ENCODE assay signal across 8 mouse cellular contexts in the genomic region with DNA sequence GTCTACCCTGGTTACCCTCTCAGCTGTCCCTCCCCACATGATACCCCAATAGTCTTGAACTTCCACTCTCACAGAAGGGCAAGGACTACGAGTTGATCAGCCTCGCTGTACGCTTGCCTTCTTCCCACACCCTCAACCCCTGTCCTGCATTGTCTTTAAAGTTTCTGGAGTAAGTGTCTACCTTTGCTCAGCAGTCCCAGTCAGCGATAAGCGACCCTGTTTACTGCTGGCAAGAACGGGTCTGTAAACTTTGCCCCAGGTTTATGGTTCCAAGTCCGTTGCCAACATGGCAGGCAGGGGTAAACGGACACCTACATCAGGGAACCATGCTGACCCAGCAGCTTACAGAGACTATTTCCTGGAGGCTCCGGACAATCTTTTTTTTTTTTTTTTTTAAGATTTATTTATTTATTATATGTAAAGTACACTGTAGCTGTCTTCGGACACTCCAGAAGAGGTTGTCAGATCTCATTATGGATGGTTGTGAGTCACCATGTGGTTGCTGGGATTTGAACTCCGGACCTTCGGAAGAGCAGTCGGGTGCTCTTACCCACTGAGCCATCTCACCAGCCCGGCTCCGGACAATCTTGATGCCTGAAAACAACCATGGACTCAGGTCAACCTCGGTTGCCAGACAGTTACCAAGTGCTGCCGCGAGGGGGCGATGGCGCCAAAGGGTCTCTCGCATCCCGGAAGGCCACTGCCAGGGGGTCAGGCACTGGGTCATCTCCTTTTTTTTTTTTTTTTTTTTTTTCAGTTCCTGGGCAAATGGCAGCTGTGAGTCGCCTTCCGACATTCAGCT. TPM values are rescaled to one million over a fixed set of nuclear protein-coding genes. Genes with fewer than 3 reads are reported as not detected.
A peak's percentile ranks its signal among the peaks of the same experiment; 100 is the strongest.
DNase-seq lines count a peak whose midpoint lies in the region; ATAC-seq lines count a peak whose summit lies in the region.

No protein-coding gene starts in this region.

- no peak overlapping the region for H3K4me3 ChIP-seq in hindbrain, embryonic 13.5 days

- H3K4me2 ChIP-seq in hindbrain, embryonic 13.5 days = peak overlapping the region; percentile 37

- H3K27ac ChIP-seq in hindbrain, embryonic 13.5 days = no peak overlapping the region

- no peak overlapping the region for H3K9ac ChIP-seq in hindbrain, embryonic 13.5 days

- ATAC-seq in hindbrain, embryonic 13.5 days (ENCODE audit: low FRiP score) = no peak

- DNase-seq in MN1 (ENCODE audit: low spot score) = peak; percentile 96
- DNase-seq in cerebellum, adult 9-10 months = peak; percentile 73
- peak; percentile 58 to 61 for DNase-seq in frontal cortex, postnatal 25 days (ENCODE audit: low spot score in 2 of 2)
- peak; percentile 60 to 69 for DNase-seq in layer of hippocampus, postnatal 14 days (ENCODE audit: low spot score in 2 of 2)
- DNase-seq in lung, postnatal 14 days = peak; percentile 88
- peak; percentile 34 for DNase-seq in retina, adult 2 months (ENCODE audit: low read depth, low spot score)
- peak; percentile 77 for DNase-seq in thymus, postnatal 25 days

- no peaks in the 10 kb centered on the region for H3K36me3 ChIP-seq in hindbrain, embryonic 13.5 days

- 13% methylated on average over 24 of the region's 24 CpGs for WGBS in hindbrain, embryonic 13.5 days

- no peaks in the 10 kb centered on the region for H3K9me3 ChIP-seq in hindbrain, embryonic 13.5 days

- H3K4me1 ChIP-seq in hindbrain, embryonic 13.5 days (replicated peaks) = peaks cover 15% of the 10 kb centered on the region

- H3K27me3 ChIP-seq in hindbrain, embryonic 13.5 days = no peaks in the 10 kb centered on the region; the same call in 1 of the 2 replicates

RNA-seq across cellular contexts. Expression of a gene that starts 43.4 kb away (rescaled TPM):
- 13.5 and 13.7 TPM in 2 replicates for polyA plus RNA-seq in hindbrain, embryonic 13.5 days (2015; fragmentation: Nextera tagmentation; extraction: Ambion mirVana)
- 10 to 100 TPM; 21.0 to 21.7 TPM for total RNA-seq in layer of hippocampus, postnatal 14 days (2021)

RNA-seq across cellular contexts. Expression of a gene that starts 48.8 kb away (rescaled TPM):
- 14.3 and 15.4 TPM in 2 replicates for polyA plus RNA-seq in hindbrain, embryonic 13.5 days (2015; fragmentation: Nextera tagmentation; extraction: Ambion mirVana)
- 10 to 100 TPM; 15.5 to 17.7 TPM for total RNA-seq in layer of hippocampus, postnatal 14 days (2021)

Comparison
In these comparisons a context has a peak if more than half of its experiments do, and no peak if none do; other contexts are left out.
1. DNase-seq: peak in every context shown above with its lines; median percentile 96 in MN1; 88 in lung, postnatal 14 days; 77 in thymus, postnatal 25 days; 73 in cerebellum, adult 9-10 months; 64 in layer of hippocampus, postnatal 14 days; 60 in frontal cortex, postnatal 25 days; 34 in retina, adult 2 months.